Mouse (Mus musculus): ENCODE measurements around the gene Tsg101. TPM values are rescaled to one million over a fixed set of nuclear protein-coding genes. Genes with fewer than 3 reads are reported as not detected.

Tsg101 gene
- polyA plus RNA-seq, 1 experiment from 2014 or later: 268 TPM

Other genes starting within 250 kb of the Tsg101 start
- gene Tph1, start 247.4 kb downstream of the Tsg101 start, polyA plus RNA-seq (2014; fragmentation: Nextera tagmentation; extraction: Ambion mirVana): 0.40 TPM in 1 of 2 replicates, not detected in the other
- gene Saal1, start 209.3 kb downstream of the Tsg101 start, polyA plus RNA-seq (2014; fragmentation: Nextera tagmentation; extraction: Ambion mirVana): 48.1 and 50.8 TPM in 2 replicates
- gene Saa3, start 204.3 kb downstream of the Tsg101 start, polyA plus RNA-seq (2014; fragmentation: Nextera tagmentation; extraction: Ambion mirVana): 0.20 and 0.29 TPM in 2 replicates
- gene Saa4, start 187.4 kb downstream of the Tsg101 start, polyA plus RNA-seq (2014; fragmentation: Nextera tagmentation; extraction: Ambion mirVana): not detected in 2 replicates
- gene Saa1, start 177.0 kb downstream of the Tsg101 start, polyA plus RNA-seq (2014; fragmentation: Nextera tagmentation; extraction: Ambion mirVana): 0.81 TPM in 1 of 2 replicates, not detected in the other
- 0.68 and 0.98 TPM in 2 replicates for gene Saa2, start 168.2 kb downstream of the Tsg101 start, polyA plus RNA-seq (2014; fragmentation: Nextera tagmentation; extraction: Ambion mirVana)
- 18.6 and 21.3 TPM in 2 replicates for gene Hps5, start 123.9 kb downstream of the Tsg101 start, polyA plus RNA-seq (2014; fragmentation: Nextera tagmentation; extraction: Ambion mirVana)
- 51.0 and 51.6 TPM in 2 replicates for gene Gtf2h1, start 123.9 kb downstream of the Tsg101 start, polyA plus RNA-seq (2014; fragmentation: Nextera tagmentation; extraction: Ambion mirVana)
- gene Ldha, start 78.5 kb downstream of the Tsg101 start, polyA plus RNA-seq (2014; fragmentation: Nextera tagmentation; extraction: Ambion mirVana): 1,902 and 2,130 TPM in 2 replicates
- gene Ldhc, start 58.8 kb downstream of the Tsg101 start, polyA plus RNA-seq (2014; fragmentation: Nextera tagmentation; extraction: Ambion mirVana): 0.19 and 0.26 TPM in 2 replicates
- 14.3 and 15.2 TPM in 2 replicates for gene Uevld, start 38.6 kb upstream of the Tsg101 start, polyA plus RNA-seq (2014; fragmentation: Nextera tagmentation; extraction: Ambion mirVana)
- gene Gm9999, start 63.6 kb upstream of the Tsg101 start, polyA plus RNA-seq (2014; fragmentation: Nextera tagmentation; extraction: Ambion mirVana): not detected in 2 replicates
- gene Spty2d1, start 88.4 kb upstream of the Tsg101 start, polyA plus RNA-seq (2014; fragmentation: Nextera tagmentation; extraction: Ambion mirVana): 12.2 and 14.0 TPM in 2 replicates
- gene Tmem86a, start 130.6 kb upstream of the Tsg101 start, polyA plus RNA-seq (2014; fragmentation: Nextera tagmentation; extraction: Ambion mirVana): 8.2 and 9.8 TPM in 2 replicates
- 0.39 and 0.43 TPM in 2 replicates for gene Ptpn5, start 213.7 kb upstream of the Tsg101 start, polyA plus RNA-seq (2014; fragmentation: Nextera tagmentation; extraction: Ambion mirVana)

All from limb, embryonic 11.5 days (tissue).